Mouse (Mus musculus) megakaryocyte, embryonic 14.5 days (primary cell): ENCODE results near the gene Stpg2. TPM values are rescaled to one million over a fixed set of nuclear protein-coding genes. Genes with fewer than 3 reads are reported as not detected.
"Not testable (repeated sequence)": the region's sequence is repeated elsewhere in the genome, so short reads cannot be mapped to it uniquely, and the experiment has no call there.

Experiments
- H3K27me3 ChIP-seq: replicated peaks from 2 replicates; pipeline ENCODE3; 2012; ENCODE audit warnings: inconsistent platforms
- H3K36me3 ChIP-seq: replicated peaks from 2 replicates; pipeline ENCODE3; 2012; ENCODE audit warnings: low read length, inconsistent platforms, mixed read lengths
- H3K4me1 ChIP-seq: 2 replicates; pipeline ENCODE4 v1.6.1; 2012; ENCODE audit warnings: inconsistent platforms
- H3K4me3 ChIP-seq: replicated peaks from 2 replicates; pipeline ENCODE3; 2012; ENCODE audit warnings: moderate library complexity, mild to moderate bottlenecking, inconsistent platforms
- H3K9me3 ChIP-seq: 2 replicates; pipeline ENCODE4 v1.6.1; 2012; ENCODE audit warnings: inconsistent platforms
- FLI1 ChIP-seq: IDR thresholded peaks from 2 replicates; pipeline ENCODE4 v1.6.1; 2012; ENCODE audit warnings: low read length, inconsistent platforms, mixed read lengths
- GATA1 ChIP-seq: IDR thresholded peaks from 3 replicates; pipeline ENCODE4 v1.6.1; 2012; ENCODE audit warnings: mixed read lengths, low read length, inconsistent platforms, borderline replicate concordance
- polyA plus RNA-seq: library from polyadenylated mRNA; stranded (reverse); fragments of >175 nt; gene quantifications from 2 replicates; pipeline ENCODE4 v1.2.3, GENCODE M21; 2012; ENCODE audit warnings: low replicate concordance; ENCODE audit not compliant: insufficient read depth

Gene Stpg2
- polyA plus RNA-seq, 1 experiment: not detected

DNA sequence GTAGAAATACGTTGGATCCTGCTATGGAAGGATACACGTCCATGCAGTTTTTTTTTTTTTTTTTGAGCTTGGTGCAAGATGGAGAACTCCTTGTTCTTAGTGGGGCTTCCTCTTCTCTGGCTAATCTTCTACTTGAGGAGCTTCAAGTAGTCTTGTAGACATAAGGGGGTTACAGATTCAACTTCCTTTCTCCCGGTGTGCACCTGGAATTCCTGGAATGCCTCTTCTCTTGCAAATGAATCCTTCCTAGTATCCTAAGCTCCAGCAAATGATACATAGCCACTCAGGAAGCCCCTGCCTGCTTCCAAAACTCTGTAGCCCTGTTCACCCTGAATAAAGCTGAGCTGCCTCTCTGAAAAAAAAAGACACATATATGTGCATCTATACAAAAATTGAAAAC, 409.1 kb downstream of the Stpg2 start:
- H3K9me3 ChIP-seq: no peaks in the 10 kb centered on the region
- H3K27me3 ChIP-seq: no peaks in the 10 kb centered on the region
- H3K4me3 ChIP-seq: no peak overlapping the region
- no peak for TF ChIP-seq FLI1
- TF ChIP-seq GATA1: no peak
- H3K4me1 ChIP-seq: no peaks in the 10 kb centered on the region
- H3K36me3 ChIP-seq: no peaks in the 10 kb centered on the region

DNA sequence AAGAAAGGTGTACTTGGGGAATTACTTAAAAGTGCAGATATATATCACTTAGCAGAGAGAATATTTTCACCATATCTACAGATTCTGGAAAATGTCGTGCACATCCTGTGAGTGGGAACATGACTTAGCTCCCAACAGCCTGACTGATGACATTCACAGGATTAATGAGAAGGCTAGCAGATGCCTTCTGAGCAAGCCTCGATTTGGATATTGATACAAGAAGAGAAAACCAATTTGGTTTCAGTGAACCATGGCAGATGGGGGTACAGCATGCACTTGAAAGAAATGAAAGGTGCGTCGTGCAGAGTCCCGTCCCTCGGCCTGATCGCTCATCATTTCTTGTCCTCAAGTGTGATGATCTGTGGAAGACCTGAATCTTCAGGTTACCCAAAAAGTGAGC, 410.3 kb downstream of the Stpg2 start:
- Histone ChIP-seq H3K4me3 (no peak overlapping the region), H3K9me3 (no peaks in the 10 kb centered on the region), H3K27me3 (no peaks in the 10 kb centered on the region), H3K36me3 (no peaks in the 10 kb centered on the region), H3K4me1 (no peaks in the 10 kb centered on the region)
- TF ChIP-seq FLI1 (no peak), GATA1 (no peak)

DNA sequence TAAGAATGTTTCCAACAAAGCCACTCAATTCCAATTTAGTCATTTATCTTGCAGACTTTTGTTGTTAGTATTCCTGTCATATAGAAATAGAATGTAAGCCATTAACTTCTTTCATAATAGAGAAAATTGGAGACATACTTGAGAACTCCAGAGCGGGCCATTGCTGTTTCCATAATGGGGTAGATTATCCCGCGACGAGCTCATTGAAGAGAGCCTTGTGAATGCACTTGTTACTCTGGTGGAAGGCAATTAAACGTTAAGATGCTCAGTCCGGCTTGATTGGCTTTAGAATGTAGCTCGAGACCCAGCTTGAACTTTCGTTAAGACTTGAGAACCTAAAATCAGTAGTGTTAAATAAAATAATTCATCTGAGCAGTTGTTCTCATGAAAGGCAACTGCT, 432.4 kb downstream of the Stpg2 start:
- no peak overlapping the region for H3K4me3 ChIP-seq
- no peak for TF ChIP-seq GATA1
- TF ChIP-seq FLI1: no peak

DNA sequence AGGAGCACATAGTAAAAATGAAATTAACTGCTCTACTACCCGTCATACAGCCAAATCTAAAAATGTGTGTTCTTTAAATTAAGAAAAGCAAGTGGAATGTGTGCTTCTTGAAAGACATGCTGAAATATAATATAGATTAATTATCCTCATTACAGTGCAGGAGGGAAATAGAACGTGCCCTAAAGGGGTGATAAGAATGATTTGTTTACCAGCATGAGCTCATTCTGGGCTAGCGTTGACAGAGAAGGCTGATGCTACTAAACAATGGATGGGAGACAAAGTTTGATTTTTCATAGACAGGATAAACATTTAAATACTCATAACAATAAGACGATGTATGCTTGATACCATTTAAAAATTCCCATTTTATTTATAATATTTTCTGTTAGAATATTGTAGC, 446.0 kb downstream of the Stpg2 start:
- H3K36me3 ChIP-seq: no peaks in the 10 kb centered on the region
- no peaks in the 10 kb centered on the region for H3K9me3 ChIP-seq
- H3K4me3 ChIP-seq: no peak overlapping the region
- H3K27me3 ChIP-seq: no peaks in the 10 kb centered on the region
- no peaks in the 10 kb centered on the region for H3K4me1 ChIP-seq
- TF ChIP-seq GATA1: no peak
- TF ChIP-seq FLI1: no peak

More for the DNA sequence above, 432.4 kb downstream of the Stpg2 start:
- Histone ChIP-seq H3K4me1 (no peaks in the 10 kb centered on the region), H3K9me3 (no peaks in the 10 kb centered on the region), H3K27me3 (no peaks in the 10 kb centered on the region), H3K36me3 (no peaks in the 10 kb centered on the region)

DNA sequence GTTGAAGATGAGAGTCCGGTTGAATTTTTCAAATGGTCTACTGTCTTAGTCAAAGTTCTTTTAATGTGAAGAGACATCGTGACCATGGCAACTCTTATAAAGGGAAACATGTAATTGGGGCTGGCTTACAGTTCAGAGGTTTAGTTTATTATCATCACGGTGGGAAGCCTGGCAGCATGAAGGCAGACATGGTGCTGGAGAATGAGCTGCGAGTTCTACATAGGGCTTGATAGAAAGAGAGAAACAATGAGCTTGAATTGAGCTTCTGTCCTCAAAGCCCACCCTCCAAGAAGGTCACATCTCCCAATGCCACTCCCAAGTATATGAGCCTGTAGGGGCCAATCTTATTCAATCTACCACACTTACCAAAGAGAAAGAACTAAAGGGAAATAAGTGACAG, 453.9 kb downstream of the Stpg2 start:
- no peaks in the 10 kb centered on the region for H3K36me3 ChIP-seq
- TF ChIP-seq FLI1 (no peak), GATA1 (no peak)
- peaks cover 7% of the 10 kb centered on the region for H3K4me1 ChIP-seq
- H3K4me3 ChIP-seq: no peak overlapping the region
- no peaks in the 10 kb centered on the region for H3K27me3 ChIP-seq
- H3K9me3 ChIP-seq: no peaks in the 10 kb centered on the region

DNA sequence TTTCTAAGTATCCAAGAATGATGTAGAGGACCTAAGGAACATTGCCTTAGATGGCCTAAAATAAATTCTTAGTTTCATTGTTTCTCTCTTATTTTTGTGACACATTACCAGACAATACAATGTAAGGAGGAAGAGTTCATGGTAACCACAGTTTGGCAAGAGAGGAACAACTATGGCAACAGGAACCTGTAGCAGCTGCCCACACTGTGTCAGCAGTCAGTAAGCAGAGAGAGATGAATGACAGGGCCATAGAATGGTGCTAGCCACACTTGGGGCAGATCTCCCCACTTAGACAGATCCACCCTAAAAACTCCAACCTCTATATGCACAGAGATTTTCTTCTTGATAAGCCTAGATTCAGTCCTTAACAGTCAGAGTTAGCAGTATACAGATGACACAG, 456.7 kb downstream of the Stpg2 start:
- H3K9me3 ChIP-seq: no peaks in the 10 kb centered on the region
- no peaks in the 10 kb centered on the region for H3K27me3 ChIP-seq
- peaks cover 18% of the 10 kb centered on the region for H3K4me1 ChIP-seq
- no peak overlapping the region for H3K4me3 ChIP-seq
- H3K36me3 ChIP-seq: no peaks in the 10 kb centered on the region
- TF ChIP-seq GATA1 (no peak), FLI1 (no peak)

DNA sequence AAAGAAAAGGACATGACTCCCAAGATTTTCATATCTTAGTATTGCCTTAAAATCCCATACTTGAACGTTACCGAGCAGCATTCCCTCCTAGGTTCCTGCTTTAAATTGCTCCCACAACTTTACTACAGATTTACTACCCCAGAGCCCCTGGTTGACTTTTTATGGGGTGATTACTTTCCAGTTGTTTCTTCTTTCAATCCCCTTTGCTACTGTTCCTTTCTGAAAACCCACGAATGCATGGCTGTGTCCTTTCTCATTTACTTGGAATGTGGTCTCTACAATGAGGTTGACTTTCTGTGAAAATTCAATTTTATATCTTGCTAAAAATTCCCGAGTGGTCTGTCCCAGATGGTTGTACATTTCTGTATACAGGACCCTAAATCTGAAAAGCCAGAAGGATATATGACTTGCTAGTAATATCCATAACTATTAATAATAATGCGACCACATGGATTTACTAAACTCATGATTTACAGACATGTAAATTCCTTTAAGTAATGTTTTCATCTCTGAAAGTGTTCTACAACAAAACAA, 458.3 kb downstream of the Stpg2 start:
- H3K4me3 ChIP-seq: no peak overlapping the region
- TF ChIP-seq GATA1 (no peak), FLI1 (no peak)
- H3K4me1 ChIP-seq: peaks cover 18% of the 10 kb centered on the region
- no peaks in the 10 kb centered on the region for H3K27me3 ChIP-seq
- no peaks in the 10 kb centered on the region for H3K9me3 ChIP-seq
- H3K36me3 ChIP-seq: no peaks in the 10 kb centered on the region

DNA sequence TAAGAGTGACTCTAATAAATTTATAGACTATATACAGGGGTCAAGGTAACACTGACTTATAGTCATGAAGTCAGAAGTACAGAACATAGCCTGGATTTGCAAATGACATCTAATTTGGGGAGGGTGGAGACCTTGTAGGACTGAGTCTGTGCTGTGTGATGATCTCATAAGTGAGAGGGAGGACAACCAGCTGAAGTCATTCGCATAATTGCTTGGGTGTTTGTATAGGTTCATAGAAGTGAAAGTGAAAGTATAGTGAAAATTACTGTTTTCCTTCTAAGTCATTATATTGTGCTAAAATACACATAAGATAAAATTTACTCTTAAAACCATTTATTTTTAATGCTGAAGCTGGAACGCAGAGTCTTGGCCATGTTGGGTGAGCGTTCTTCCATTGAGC, 459.6 kb downstream of the Stpg2 start:
- Histone ChIP-seq H3K4me1 (peaks cover 18% of the 10 kb centered on the region), H3K4me3 (peak overlapping the region; percentile 86), H3K27me3 (no peaks in the 10 kb centered on the region), H3K9me3 (no peaks in the 10 kb centered on the region), H3K36me3 (no peaks in the 10 kb centered on the region)
- TF ChIP-seq GATA1 (no peak), FLI1 (no peak)

DNA sequence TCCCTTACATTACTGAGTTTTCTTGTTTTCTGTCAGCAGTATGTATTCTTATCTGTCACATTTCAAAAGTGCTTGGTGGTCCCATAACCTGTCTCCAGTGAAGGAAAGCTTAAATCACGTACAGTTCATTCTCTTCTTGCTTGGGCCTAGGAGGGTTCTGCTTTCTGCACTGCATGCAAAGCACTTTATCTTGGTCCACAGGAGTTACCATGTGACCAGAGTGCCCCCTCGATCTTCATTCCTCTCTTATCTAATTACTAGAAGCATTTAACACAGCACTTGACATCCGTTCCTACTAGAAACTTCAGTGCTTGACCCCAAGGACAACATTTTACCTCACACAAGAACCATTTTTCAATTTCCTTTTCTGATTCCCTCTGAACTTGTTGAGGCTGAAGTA, 470.7 kb downstream of the Stpg2 start:
- no peak overlapping the region for H3K4me3 ChIP-seq
- no peaks in the 10 kb centered on the region for H3K27me3 ChIP-seq
- H3K9me3 ChIP-seq: no peaks in the 10 kb centered on the region
- TF ChIP-seq FLI1: no peak
- TF ChIP-seq GATA1: no peak
- H3K4me1 ChIP-seq: peaks cover 5% of the 10 kb centered on the region; the same call in 1 of the 2 replicates
- H3K36me3 ChIP-seq: no peaks in the 10 kb centered on the region

DNA sequence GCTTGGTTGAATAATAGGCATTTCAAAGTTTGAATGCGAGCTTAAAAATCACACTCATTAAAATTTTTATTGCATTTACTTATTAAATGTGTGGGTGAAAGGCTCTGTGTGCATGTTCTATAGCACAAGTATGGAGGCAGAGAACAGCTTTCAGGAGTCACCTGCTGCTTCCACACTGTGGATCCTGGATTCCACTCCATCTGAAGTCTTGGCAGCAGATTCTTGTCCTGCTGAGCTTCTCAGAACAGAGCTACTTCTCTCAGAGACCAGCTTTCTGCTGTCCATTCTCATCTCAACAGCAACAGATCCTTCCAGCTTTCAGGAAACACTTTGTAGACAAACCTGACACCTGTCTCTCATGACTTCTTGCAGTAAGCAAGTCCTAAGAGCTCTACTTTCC, 471.2 kb downstream of the Stpg2 start:
- no peaks in the 10 kb centered on the region for H3K36me3 ChIP-seq
- no peaks in the 10 kb centered on the region for H3K27me3 ChIP-seq
- peaks cover 3% of the 10 kb centered on the region; the same call in 1 of the 2 replicates for H3K4me1 ChIP-seq
- H3K4me3 ChIP-seq: no peak overlapping the region
- TF ChIP-seq GATA1 (no peak), FLI1 (no peak)
- H3K9me3 ChIP-seq: no peaks in the 10 kb centered on the region

DNA sequence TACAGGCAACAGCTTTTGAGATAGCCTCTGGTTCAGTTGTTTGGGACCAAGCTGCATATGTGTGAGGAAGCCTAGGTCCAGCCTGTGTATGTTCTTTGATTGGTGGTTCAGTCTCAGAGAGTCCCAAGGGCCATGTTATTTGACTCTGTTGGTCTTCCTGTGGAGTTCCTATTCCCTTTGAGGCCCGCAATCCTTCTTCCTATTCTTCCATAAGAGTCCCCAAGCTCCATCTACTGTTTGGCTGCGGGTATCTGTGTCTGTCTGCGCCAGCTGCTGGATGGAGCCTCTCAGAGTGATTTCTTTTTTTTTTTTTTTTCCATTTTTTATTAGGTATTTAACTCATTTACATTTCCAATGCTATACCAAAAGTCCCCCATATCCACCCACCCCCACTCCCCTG, 498.7 kb downstream of the Stpg2 start:
- not testable (repeated sequence) for H3K4me3 ChIP-seq, H3K9me3 ChIP-seq, H3K27me3 ChIP-seq, H3K36me3 ChIP-seq, H3K4me1 ChIP-seq

DNA sequence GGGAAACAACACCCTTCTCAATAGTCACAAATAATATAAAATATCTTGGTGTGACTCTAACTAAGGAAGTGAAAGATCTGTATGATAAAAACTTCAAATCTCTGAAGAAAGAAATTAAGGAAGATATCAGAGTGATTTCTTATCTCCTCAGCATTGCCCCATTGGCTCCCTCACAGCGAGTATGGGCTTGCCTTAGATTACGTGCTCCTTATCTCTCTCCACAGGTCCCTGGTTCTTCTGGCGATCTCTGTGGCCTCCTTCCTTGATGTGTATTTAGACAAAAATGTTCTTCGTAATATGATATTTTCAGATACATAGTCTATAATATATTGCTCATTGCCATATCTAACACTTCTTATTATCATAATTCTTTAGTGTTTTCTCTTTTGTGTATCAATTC, 501.9 kb downstream of the Stpg2 start:
- not testable (repeated sequence) for H3K4me1 ChIP-seq, H3K27me3 ChIP-seq, H3K4me3 ChIP-seq, H3K36me3 ChIP-seq, H3K9me3 ChIP-seq
